Comparison of ENCODE assay signal across 20 mouse cellular contexts in genomic region chr9:9290767-9291166, GRCm38 (mm10). TPM values are rescaled to one million over a fixed set of nuclear protein-coding genes. Genes with fewer than 3 reads are reported as not detected.
DNase-seq lines count a peak whose midpoint lies in the region; ATAC-seq and TF ChIP-seq lines count a peak whose summit lies in the region.
"Had no signal": no experiment of that assay in that cellular context is flagged by ENCODE, and none has a peak within 500 bp of the region (broad histone marks: within the 10 kb centered on the region; RNA-seq: fewer than 3 reads in every experiment).

No protein-coding gene starts in this region.

- no peaks in the 10 kb centered on the region for H3K27me3 ChIP-seq in lung, postnatal 0 days (replicated peaks; ENCODE audit: insufficient read depth, low read length)
- no peaks in the 10 kb centered on the region for H3K27me3 ChIP-seq in stomach, postnatal 0 days (ENCODE audit: control insufficient read depth, insufficient read depth, low read length)
- H3K27me3 ChIP-seq: heart, embryonic 13.5 days; hindbrain, embryonic 15.5 days; liver, embryonic 15.5 days; midbrain, embryonic 13.5 days had no signal

- no peak overlapping the region for H3K4me3 ChIP-seq in lung, postnatal 0 days (ENCODE audit: low read depth, low read length)
- H3K4me3 ChIP-seq in stomach, postnatal 0 days (ENCODE audit: low read depth, low read length) = no peak overlapping the region
- H3K4me3 ChIP-seq: heart, embryonic 13.5 days; hindbrain, embryonic 15.5 days; liver, embryonic 15.5 days; midbrain, embryonic 13.5 days had no signal

- no peaks in the 10 kb centered on the region for H3K9me3 ChIP-seq in lung, postnatal 0 days (ENCODE audit: low read length)
- H3K9me3 ChIP-seq in stomach, postnatal 0 days (ENCODE audit: control insufficient read depth, low read length) = no peaks in the 10 kb centered on the region
- H3K9me3 ChIP-seq: G1E; heart, embryonic 13.5 days; hindbrain, embryonic 15.5 days; liver, embryonic 15.5 days; midbrain, embryonic 13.5 days had no signal

- peak; percentile 29 for DNase-seq in embryo, embryonic 10 days (ENCODE audit: low spot score)
- DNase-seq in embryo, embryonic 9.5 days (ENCODE audit: extremely low spot score) = no peak
- no peak for DNase-seq in lung, postnatal 0 days (ENCODE audit: low spot score)
- DNase-seq in lung, postnatal 14 days = no peak
- peak; percentile 20 for DNase-seq in forelimb bud, embryonic 11.5 days (ENCODE audit: low read depth, low spot score)
- peak; percentile 14 for DNase-seq in stomach, postnatal 0 days (ENCODE audit: low spot score)
- DNase-seq in c-Kit-positive CD71-positive TER-119-positive erythroid progenitor cells, embryonic 14.5 days (ENCODE audit: low spot score) = no peak
- no peak for DNase-seq in spleen, postnatal 4 days (ENCODE audit: low spot score in 2 of 2)
- DNase-seq: cerebellum, adult 11 months; cerebellum, postnatal 25 days; heart, postnatal 36 days; kidney, adult 9 months; right cerebral cortex, postnatal 4 days had no signal

- TF ChIP-seq CTCF in lung, postnatal 0 days (IDR thresholded peaks at IDR 0.05) = no peak
- TF ChIP-seq CTCF in stomach, postnatal 0 days (IDR thresholded peaks at IDR 0.05; ENCODE audit: low read depth) = no peak

- no peak for TF ChIP-seq EP300 in lung, postnatal 0 days (IDR thresholded peaks at IDR 0.05)
- TF ChIP-seq EP300 in stomach, postnatal 0 days (optimal IDR thresholded peaks at IDR 0.05) = no peak

- no peaks in the 10 kb centered on the region for H3K4me1 ChIP-seq in lung, postnatal 0 days (ENCODE audit: insufficient read depth, low read depth, low read length)
- no peaks in the 10 kb centered on the region for H3K4me1 ChIP-seq in stomach, postnatal 0 days (replicated peaks; ENCODE audit: control insufficient read depth, insufficient read depth)
- H3K4me1 ChIP-seq: heart, embryonic 13.5 days; hindbrain, embryonic 15.5 days; liver, embryonic 15.5 days; midbrain, embryonic 13.5 days had no signal

- peak; percentile 53; the same call in 1 of the 2 replicates for ATAC-seq in lung, postnatal 0 days
- ATAC-seq in stomach, postnatal 0 days (ENCODE audit: low FRiP score, low TSS enrichment) = peak; percentile 77
- ATAC-seq: CD4-positive, CD25-positive, alpha-beta regulatory T cell, adult 4 months; forebrain, embryonic 14.5 days; midbrain, embryonic 13.5 days had no signal

- no peak overlapping the region for H3K27ac ChIP-seq in lung, postnatal 0 days (ENCODE audit: low read length)
- no peak overlapping the region for H3K27ac ChIP-seq in stomach, postnatal 0 days (replicated peaks)
- H3K27ac ChIP-seq: heart, embryonic 13.5 days; hindbrain, embryonic 15.5 days; liver, embryonic 15.5 days; midbrain, embryonic 13.5 days had no signal

- no peaks in the 10 kb centered on the region for H3K36me3 ChIP-seq in lung, postnatal 0 days (ENCODE audit: insufficient read depth, low read length)
- H3K36me3 ChIP-seq in stomach, postnatal 0 days (ENCODE audit: control insufficient read depth, insufficient read depth, low read length) = no peaks in the 10 kb centered on the region
- H3K36me3 ChIP-seq: G1E; heart, embryonic 13.5 days; hindbrain, embryonic 15.5 days; liver, embryonic 15.5 days; midbrain, embryonic 13.5 days had no signal

- H3K4me2 ChIP-seq in lung, postnatal 0 days (replicated peaks; ENCODE audit: low read depth, low read length) = no peak overlapping the region
- no peak overlapping the region for H3K4me2 ChIP-seq in stomach, postnatal 0 days (replicated peaks; ENCODE audit: low read depth)
- H3K4me2 ChIP-seq: heart, embryonic 13.5 days; hindbrain, embryonic 15.5 days; liver, embryonic 15.5 days; midbrain, embryonic 13.5 days had no signal

- no peak overlapping the region for H3K9ac ChIP-seq in lung, postnatal 0 days (replicated peaks; ENCODE audit: low read depth)
- no peak overlapping the region for H3K9ac ChIP-seq in stomach, postnatal 0 days (ENCODE audit: low read length)
- H3K9ac ChIP-seq: heart, embryonic 13.5 days; hindbrain, embryonic 15.5 days; liver, embryonic 15.5 days; midbrain, embryonic 13.5 days had no signal

- WGBS in lung, postnatal 0 days = 11% methylated on average over 3 of the region's 3 CpGs
- WGBS in stomach, postnatal 0 days = 21% methylated on average over 3 of the region's 3 CpGs

RNA-seq across cellular contexts. Expression of gene Arhgap42, which starts 51.9 kb away (rescaled TPM):
- 37.9 and 42.5 TPM in 2 replicates for polyA plus RNA-seq in lung, postnatal 0 days (2015; fragmentation: Nextera tagmentation; extraction: Ambion mirVana)
- polyA plus RNA-seq in stomach, postnatal 0 days (2015; fragmentation: Nextera tagmentation; extraction: Ambion mirVana) = 19.8 and 21.7 TPM in 2 replicates
- polyA plus RNA-seq: CD4-positive, CD25-positive, alpha-beta regulatory T cell, adult 4 months; G1E had no signal

Comparison
In these comparisons a context has a peak if more than half of its experiments do, and no peak if none do; other contexts are left out.
1. DNase-seq: peak in embryo, embryonic 10 days (single experiment), forelimb bud, embryonic 11.5 days (single experiment) and stomach, postnatal 0 days (single experiment); none in embryo, embryonic 9.5 days (single experiment), lung, postnatal 0 days (single experiment), lung, postnatal 14 days (single experiment), c-Kit-positive CD71-positive TER-119-positive erythroid progenitor cells, embryonic 14.5 days (single experiment) and spleen, postnatal 4 days (0 of 2).